Mouse (Mus musculus) cerebellum, postnatal 4 days (tissue): Measurements from ENCODE around the gene Gramd1a.

Experiments
- DNase-seq, 2 experiments: peaks; one replicate each; pipeline ENCODE4 v3.0.0; 2022; ENCODE audit warnings: low spot score in 2 of 2, mixed read lengths in 1 of 2

Gene Gramd1a

GRCm38 (mm10) chr7:31123697-31124096, 32.0 kb downstream of the Gramd1a start:
- no peak for DNase-seq

- no peak for DNase-seq
Measured at GRCm38 (mm10) chr7:31122641-31123631, 32.8 kb downstream of the Gramd1a start.

GRCm38 (mm10) chr7:31119556-31119955, 36.1 kb downstream of the Gramd1a start:
- no peak for DNase-seq

- no peak for DNase-seq
Measured at GRCm38 (mm10) chr7:31118486-31118885, 37.2 kb downstream of the Gramd1a start.

GRCm38 (mm10) chr7:31117465-31117864, 38.2 kb downstream of the Gramd1a start:
- DNase-seq: no peak

GRCm38 (mm10) chr7:31116721-31117145, 39.0 kb downstream of the Gramd1a start:
- DNase-seq: no peak

GRCm38 (mm10) chr7:31115587-31116043, 40.1 kb downstream of the Gramd1a start:
- DNase-seq: no peak

- DNase-seq: no peak
Measured at GRCm38 (mm10) chr7:31115182-31115581, 40.5 kb downstream of the Gramd1a start, which contains the start of gene Hpn. TSS of gene Hpn (minus strand) at chr7:31115290.

GRCm38 (mm10) chr7:31114646-31115045, 41.0 kb downstream of the Gramd1a start:
- no peak for DNase-seq

GRCm38 (mm10) chr7:31113800-31114199, 41.9 kb downstream of the Gramd1a start:
- DNase-seq: no peak

GRCm38 (mm10) chr7:31112036-31112435, 43.7 kb downstream of the Gramd1a start:
- DNase-seq: no peak

- no peak for DNase-seq
Measured at GRCm38 (mm10) chr7:31110861-31111385, 44.8 kb downstream of the Gramd1a start.

- no peak for DNase-seq
Measured at GRCm38 (mm10) chr7:31109796-31110195, 45.9 kb downstream of the Gramd1a start.

GRCm38 (mm10) chr7:31109091-31109490, 46.6 kb downstream of the Gramd1a start:
- peak in 1 of 2 experiments; percentile 36 for DNase-seq

- no peak for DNase-seq
Measured at GRCm38 (mm10) chr7:31107781-31108180, 47.9 kb downstream of the Gramd1a start.

- no peak for DNase-seq
Measured at GRCm38 (mm10) chr7:31106166-31106565, 49.5 kb downstream of the Gramd1a start.

- peak in 1 of 2 experiments; percentile 42 for DNase-seq
Measured at GRCm38 (mm10) chr7:31105061-31105768, 50.5 kb downstream of the Gramd1a start.

GRCm38 (mm10) chr7:31100786-31101185, 54.9 kb downstream of the Gramd1a start:
- DNase-seq: no peak

- DNase-seq: no peak
Measured at GRCm38 (mm10) chr7:31099612-31099982, 56.1 kb downstream of the Gramd1a start.

- no peak for DNase-seq
Measured at GRCm38 (mm10) chr7:31098697-31099611, 56.7 kb downstream of the Gramd1a start.
